Mouse (Mus musculus): ENCODE measurements at regions not wholly inside any gene's neighbourhood (a gene's known extent, or its start where the extent isn't known, plus 50 kb on each side); places are given as distances from the start of the nearest gene placed in this dataset.
"Not testable (repeated sequence)": the region's sequence is repeated elsewhere in the genome, so short reads cannot be mapped to it uniquely, and the experiment has no call there.

DNA sequence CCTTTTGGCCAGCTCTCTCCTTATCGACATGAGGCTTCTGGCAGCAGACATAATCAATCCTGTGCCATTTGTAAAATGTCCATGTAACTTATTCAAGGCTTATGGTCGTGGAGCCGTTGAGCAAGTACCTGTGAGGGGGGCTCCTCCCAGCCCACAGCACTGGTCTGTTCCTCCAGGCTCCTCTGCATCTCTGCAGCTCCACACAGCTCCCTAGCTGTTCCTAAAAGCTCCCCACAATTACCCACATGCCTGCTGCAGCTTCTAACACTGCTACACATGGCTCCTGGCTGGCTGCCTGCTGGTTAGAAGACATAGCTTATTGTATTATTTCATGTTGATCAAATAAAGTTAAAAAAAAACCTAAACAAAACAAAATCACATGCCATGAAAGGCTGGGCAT, 77.9 kb downstream of the Tcp10c start:
- POLR2A ChIA-PET; CTCF ChIA-PET; in situ Hi-C loops (cut with MboI; ENCODE audit: low pct_unique_long_range_greater_than_20kb); H3K27me3 ChIP-seq; DNase-seq (ENCODE audit: low read depth, low spot score); ATAC-seq: not testable (repeated sequence)

DNA sequence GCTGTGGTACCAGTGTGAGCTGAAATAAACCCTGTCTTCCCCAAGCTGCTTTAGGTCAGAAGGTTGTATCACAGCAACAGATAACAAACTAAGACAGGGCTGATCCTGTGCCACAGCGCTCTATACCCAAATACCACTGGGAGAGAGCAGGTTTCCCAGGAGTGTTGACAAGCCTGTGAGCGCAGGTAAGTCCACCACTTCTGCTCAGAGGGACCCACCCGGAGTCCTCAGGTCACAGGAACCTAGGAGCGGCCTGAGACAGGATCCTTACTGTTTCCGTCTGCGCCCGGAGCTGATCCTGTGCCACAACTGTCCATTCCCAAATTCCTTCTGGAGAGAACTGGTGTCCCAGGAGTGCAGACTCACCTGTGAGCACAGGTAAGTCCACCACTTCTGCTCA, 79.8 kb downstream of the Tcp10c start:
- in situ Hi-C loops (cut with MboI; ENCODE audit: low pct_unique_long_range_greater_than_20kb); POLR2A ChIA-PET; H3K27me3 ChIP-seq; ATAC-seq; CTCF ChIA-PET; DNase-seq (ENCODE audit: low read depth, low spot score): not testable (repeated sequence)

DNA sequence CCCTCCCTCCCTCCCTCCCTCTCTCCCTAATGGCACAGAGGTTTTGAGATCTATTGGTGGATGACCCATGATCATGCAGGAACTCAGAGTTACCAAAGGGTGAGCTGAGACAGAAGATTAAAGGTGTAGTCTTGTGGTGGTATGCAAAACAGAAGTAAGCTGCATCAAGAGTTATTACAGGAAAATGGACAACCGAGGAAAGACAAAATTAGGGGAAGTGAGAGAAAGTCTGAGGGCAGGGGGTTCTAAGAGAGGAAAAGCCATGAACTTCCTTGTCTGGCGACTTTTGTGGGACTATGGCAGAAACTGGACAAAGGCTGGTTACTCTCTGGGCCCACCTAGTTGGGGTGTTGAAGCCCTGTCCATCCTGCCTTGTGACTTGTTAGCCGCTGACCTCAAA, 84.4 kb downstream of the Tcp10c start:
- CTCF ChIA-PET; in situ Hi-C loops (cut with MboI; ENCODE audit: low pct_unique_long_range_greater_than_20kb); POLR2A ChIA-PET; ATAC-seq; DNase-seq (ENCODE audit: low read depth, low spot score); H3K27me3 ChIP-seq: not testable (repeated sequence)

DNA sequence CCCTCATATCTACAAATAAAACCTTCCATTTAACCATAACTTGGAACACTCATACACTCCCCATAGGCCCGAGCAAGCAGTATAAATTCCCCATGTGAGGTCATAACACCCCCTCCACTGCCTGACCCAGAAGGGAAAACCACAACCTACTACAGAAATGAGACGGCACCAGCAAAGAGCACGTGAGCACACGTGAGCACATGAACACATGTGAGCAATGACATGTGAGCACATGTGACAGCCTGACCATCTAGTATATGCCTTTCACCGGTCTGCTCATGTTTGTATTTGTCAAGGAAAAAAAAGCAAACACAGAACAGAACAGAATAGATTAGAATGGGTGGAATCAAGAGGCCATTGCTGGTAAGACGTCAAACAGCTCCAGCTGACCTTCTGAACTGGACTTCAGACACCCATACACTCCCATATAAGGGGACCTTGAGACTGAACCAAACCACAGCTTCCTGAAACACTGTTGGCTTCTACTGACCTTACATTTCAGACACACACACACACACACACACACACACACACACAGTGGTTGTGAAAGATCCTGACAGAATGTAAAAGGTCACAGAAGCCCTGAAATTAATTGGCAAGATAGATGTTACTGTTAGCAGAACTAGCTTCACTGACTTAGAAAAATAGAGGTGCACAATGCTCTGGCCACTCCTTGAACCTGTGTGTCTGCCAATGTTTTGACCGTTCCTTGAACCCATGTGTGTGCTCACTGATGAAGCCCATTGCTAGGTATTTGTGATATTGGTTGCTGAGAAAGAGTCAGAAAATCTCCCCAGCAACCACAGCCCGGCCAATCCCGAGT, 86.5 kb downstream of the Tcp10c start:
- DNase-seq (ENCODE audit: low read depth, low spot score); ATAC-seq; CTCF ChIA-PET; in situ Hi-C loops (cut with MboI; ENCODE audit: low pct_unique_long_range_greater_than_20kb); H3K27me3 ChIP-seq: not testable (repeated sequence)
- POLR2A ChIA-PET = interaction anchor here (0.6 kb wide), 1 partner anchor 284 kb away, joined by 7 read pairs; no protein-coding TSS in a partner anchor

DNA sequence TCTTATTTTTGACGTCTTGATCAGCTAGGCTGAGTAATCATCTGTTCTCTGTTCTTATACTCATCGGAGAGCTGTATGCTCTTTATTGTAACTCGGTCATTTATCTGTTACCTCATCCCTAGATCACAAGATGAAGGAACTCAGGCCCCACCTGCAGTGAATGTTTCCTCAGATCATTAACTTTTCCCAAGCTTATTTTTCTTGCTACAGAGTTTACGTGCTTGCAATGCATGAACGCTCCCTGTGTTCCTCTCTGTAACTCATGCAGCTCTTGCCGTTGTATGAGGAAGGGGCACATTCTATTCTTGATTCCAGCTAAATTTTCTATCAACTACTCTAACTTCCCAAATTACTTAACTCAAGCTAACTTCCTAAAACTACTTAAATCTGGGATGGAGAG, 87.9 kb downstream of the Tcp10c start:
- peak; percentile 68 for ATAC-seq
- in situ Hi-C loops (cut with MboI; ENCODE audit: low pct_unique_long_range_greater_than_20kb); CTCF ChIA-PET; DNase-seq (ENCODE audit: low read depth, low spot score); H3K27me3 ChIP-seq; POLR2A ChIA-PET: not testable (repeated sequence)

DNA sequence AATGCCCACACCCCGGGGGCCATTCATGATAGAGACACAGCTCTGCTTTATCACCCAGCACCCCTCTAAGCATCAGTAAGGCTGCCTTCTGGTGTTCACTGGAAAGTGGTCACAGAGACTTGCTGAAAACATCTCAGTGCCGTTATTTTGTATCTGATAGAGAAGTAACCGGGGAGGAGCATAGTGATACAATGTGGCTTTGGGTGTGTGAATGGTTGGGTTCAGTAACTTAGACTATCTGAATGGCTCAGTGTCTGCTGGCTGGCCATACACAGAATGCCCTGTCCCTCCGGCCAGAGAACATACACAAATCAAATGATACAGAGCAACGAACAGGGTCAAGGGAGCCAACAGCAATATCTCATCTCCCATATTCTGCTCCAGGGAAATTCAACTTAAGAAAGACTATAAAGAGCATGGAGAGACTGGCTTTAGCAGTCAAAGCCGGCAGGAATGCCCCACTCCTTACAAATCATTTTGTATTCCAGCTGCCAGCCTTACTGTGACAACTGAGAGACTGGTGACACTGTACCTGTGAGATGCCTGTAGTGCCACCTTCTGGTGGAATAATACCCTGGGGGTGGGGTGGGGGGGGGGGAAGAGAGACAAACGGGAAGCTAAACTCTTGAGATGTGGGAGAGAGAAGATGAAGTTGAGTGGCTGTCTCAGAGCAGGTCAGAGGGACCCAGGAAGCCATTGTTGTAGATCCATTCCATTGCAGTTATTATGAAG, 102.7 kb downstream of the Tcp10c start:
- H3K27me3 ChIP-seq; CTCF ChIA-PET; in situ Hi-C loops (cut with MboI; ENCODE audit: low pct_unique_long_range_greater_than_20kb); DNase-seq (ENCODE audit: low read depth, low spot score); POLR2A ChIA-PET; ATAC-seq: not testable (repeated sequence)

DNA sequence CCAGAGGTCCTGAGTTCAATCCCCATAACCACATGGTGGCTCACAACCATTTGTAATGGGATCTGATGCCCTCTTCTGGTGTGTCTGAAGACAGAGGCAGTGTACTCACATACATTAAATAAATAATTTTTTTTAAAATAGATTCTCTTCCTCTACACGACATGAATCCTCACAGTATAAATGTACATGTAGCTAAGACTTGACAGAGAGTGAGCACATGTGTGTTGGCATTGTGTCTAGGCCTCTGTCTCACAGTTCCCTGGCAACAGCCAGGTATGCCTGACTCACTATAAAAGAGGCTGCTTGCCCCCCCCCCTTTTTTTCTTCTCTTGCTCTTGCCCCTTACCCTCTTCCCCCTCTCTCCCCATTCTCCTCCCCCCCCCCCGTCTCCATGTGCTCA, 103.6 kb downstream of the Tcp10c start:
- ATAC-seq; DNase-seq (ENCODE audit: low read depth, low spot score); POLR2A ChIA-PET; CTCF ChIA-PET; in situ Hi-C loops (cut with MboI; ENCODE audit: low pct_unique_long_range_greater_than_20kb); H3K27me3 ChIP-seq: not testable (repeated sequence)

DNA sequence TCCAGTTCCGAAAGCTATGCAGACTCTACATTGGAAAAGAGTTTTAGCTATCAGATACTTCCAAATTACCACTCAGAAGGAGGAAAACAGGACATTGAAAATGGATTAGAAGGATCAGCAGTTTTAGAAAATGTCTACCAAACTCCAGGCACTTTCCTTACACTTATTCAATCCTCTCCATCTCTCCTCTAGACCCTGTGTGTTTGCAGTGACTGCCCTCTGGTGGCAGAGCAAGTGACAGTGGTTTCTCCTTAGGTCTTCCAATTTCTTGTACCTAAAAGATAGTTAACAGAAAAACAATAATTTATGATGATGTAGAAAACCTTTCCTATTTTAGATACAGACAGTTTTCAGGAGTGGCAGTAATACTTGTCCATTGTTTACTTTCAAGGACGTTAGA, 104.4 kb downstream of the Tcp10c start:
- in situ Hi-C loops (cut with MboI; ENCODE audit: low pct_unique_long_range_greater_than_20kb); H3K27me3 ChIP-seq; DNase-seq (ENCODE audit: low read depth, low spot score); POLR2A ChIA-PET; CTCF ChIA-PET: not testable (repeated sequence)
- ATAC-seq = peak; percentile 71

DNA sequence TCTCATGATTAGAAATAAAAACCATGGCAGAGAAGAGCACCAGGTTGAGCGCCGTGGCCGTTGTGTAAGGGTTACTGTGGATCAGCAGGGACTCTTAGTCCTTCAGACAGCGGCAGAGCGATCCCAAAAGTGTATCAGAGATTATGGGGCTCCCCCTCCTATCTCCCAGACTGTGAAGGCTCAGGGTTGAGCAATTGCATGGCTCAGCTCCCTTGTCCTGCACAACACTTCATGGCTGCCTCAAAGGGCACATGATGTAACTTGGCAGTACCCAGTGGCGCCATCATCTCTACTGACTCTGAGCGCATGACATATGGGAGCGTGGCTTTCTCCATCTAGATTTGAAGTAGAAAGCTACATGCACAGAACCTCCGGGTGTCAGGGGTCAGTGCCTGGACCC, 108.3 kb downstream of the Tcp10c start:
- POLR2A ChIA-PET; DNase-seq (ENCODE audit: low read depth, low spot score); in situ Hi-C loops (cut with MboI; ENCODE audit: low pct_unique_long_range_greater_than_20kb); ATAC-seq; H3K27me3 ChIP-seq; CTCF ChIA-PET: not testable (repeated sequence)

DNA sequence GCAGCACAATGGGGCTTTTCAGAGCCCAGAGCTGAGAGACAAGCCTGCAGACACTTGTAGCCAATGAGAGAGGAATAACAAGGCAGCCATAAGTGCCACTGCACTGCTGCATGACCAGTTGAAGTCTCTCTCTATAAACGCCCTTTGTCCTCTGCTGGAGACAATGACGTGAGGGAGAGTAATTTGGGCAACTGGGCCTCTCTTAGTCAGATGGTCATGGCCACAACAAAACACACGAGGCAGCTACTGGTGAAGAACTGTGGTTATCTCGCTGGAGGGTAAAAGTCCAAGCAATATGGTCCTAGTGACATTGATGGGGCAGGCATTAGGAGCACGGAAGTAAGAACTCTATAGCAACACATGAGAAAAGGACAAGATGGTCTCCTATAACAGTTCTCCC, 111.5 kb downstream of the Tcp10c start:
- in situ Hi-C loops (cut with MboI; ENCODE audit: low pct_unique_long_range_greater_than_20kb); ATAC-seq; CTCF ChIA-PET; DNase-seq (ENCODE audit: low read depth, low spot score); H3K27me3 ChIP-seq; POLR2A ChIA-PET: not testable (repeated sequence)

DNA sequence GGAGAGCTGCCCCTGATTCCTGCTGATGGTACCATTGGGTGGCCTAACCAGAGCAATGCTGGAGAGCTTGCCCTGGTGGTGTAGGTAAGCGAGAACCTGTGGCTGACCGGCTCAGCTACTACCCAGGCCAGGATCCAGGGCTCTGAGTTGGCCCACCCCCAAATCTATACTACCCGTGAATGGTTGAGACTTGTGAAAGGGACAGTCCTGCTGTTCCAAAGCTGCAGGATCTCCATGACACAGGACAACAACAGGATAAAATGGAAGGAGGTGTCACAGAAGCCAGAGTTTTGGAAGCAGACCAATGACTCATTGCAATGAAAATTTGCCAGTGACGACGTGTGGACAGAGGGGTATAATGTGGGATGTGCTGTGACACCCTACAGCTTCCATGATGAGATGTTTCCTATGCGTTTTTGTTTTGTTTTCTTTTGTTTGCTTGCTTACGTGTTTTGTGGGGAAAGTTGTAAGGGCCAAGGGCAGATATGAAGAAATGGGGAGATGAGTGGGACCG, 115.6 kb downstream of the Tcp10c start:
- ATAC-seq; H3K27me3 ChIP-seq; DNase-seq (ENCODE audit: low read depth, low spot score); CTCF ChIA-PET: not testable (repeated sequence)
- in situ Hi-C loops (cut with MboI; ENCODE audit: low pct_unique_long_range_greater_than_20kb) = loop anchor here (5.0 to 10.0 kb wide), 4 partner anchors 72 to 465 kb away; no protein-coding TSS in a partner anchor
- POLR2A ChIA-PET = interaction anchor here (1.1 kb wide), 1 partner anchor 72 kb away, joined by 3 read pairs; no protein-coding TSS in a partner anchor

Data from Patski (cell line).